In genomic region chr5:31202933-31203332, GRCm38 (mm10) we compare ENCODE assay signal across 8 mouse cellular contexts. TPM values are rescaled to one million over a fixed set of nuclear protein-coding genes. Genes with fewer than 3 reads are reported as not detected.
A peak's percentile ranks its signal among the peaks of the same experiment; 100 is the strongest.
DNase-seq lines count a peak whose midpoint lies in the region; ATAC-seq and TF ChIP-seq lines count a peak whose summit lies in the region.

No protein-coding gene starts in this region.

- H3K36me3 ChIP-seq in neural tube, embryonic 11.5 days (ENCODE audit: control insufficient read depth, insufficient read depth, low read length): peaks cover 33% of the 10 kb centered on the region
- H3K36me3 ChIP-seq in liver, embryonic 11.5 days (ENCODE audit: control insufficient read depth, insufficient read depth, low read length): peaks cover 57% of the 10 kb centered on the region

- WGBS in cerebellum, adult 2 months: 86% methylated on average over 7 of the region's 7 CpGs
- 80% methylated on average over 7 of the region's 7 CpGs for WGBS in neural tube, embryonic 11.5 days
- WGBS in liver, embryonic 11.5 days: 84% methylated on average over 7 of the region's 7 CpGs

- DNase-seq in cerebellum, adult 2 months: no peak
- DNase-seq in cerebellum, postnatal 4 days (ENCODE audit: low spot score in 2 of 2): no peak
- DNase-seq in neural tube, embryonic 11.5 days (ENCODE audit: low spot score): no peak
- DNase-seq in neural tube, embryonic 10.5 days (ENCODE audit: extremely low spot score, low spot score): no peak
- DNase-seq in liver, embryonic 11.5 days (ENCODE audit: low spot score): no peak
- peak; percentile 25 for DNase-seq in yolk sac, embryonic 10.5 days (ENCODE audit: low spot score)
- no peak for DNase-seq in thymus, postnatal 14 days
- no peak for DNase-seq in layer of hippocampus, postnatal 10 days (ENCODE audit: low spot score in 2 of 2)

- H3K4me2 ChIP-seq in neural tube, embryonic 11.5 days (ENCODE audit: low read depth): peak overlapping the region; percentile 70
- H3K4me2 ChIP-seq in liver, embryonic 11.5 days: peak overlapping the region; percentile 70

- TF ChIP-seq POLR2A in cerebellum, adult 2 months (IDR thresholded peaks at IDR 0.05; ENCODE audit: borderline replicate concordance, insufficient read depth, low read length): no peak

- TF ChIP-seq CTCF in cerebellum, adult 2 months (IDR thresholded peaks at IDR 0.05; ENCODE audit: borderline replicate concordance, insufficient read depth, low read depth, low read length): no peak

- H3K9ac ChIP-seq in neural tube, embryonic 11.5 days (ENCODE audit: low read length): peak overlapping the region; percentile 67; the same call in 1 of the 2 replicates
- peak overlapping the region; percentile 58 for H3K9ac ChIP-seq in liver, embryonic 11.5 days (ENCODE audit: low read depth, low read length)

- H3K4me1 ChIP-seq in cerebellum, adult 2 months (ENCODE audit: control insufficient read depth, insufficient read depth, low read length): no peaks in the 10 kb centered on the region
- peaks cover 14% of the 10 kb centered on the region; the same call in 1 of the 2 replicates for H3K4me1 ChIP-seq in neural tube, embryonic 11.5 days (ENCODE audit: control insufficient read depth, insufficient read depth, low read length)
- peaks cover 20% of the 10 kb centered on the region for H3K4me1 ChIP-seq in liver, embryonic 11.5 days (replicated peaks; ENCODE audit: control insufficient read depth, insufficient read depth, low read length)

- H3K27me3 ChIP-seq in cerebellum, adult 2 months (ENCODE audit: control insufficient read depth, insufficient read depth, low read length): no peaks in the 10 kb centered on the region
- H3K27me3 ChIP-seq in neural tube, embryonic 11.5 days (ENCODE audit: control insufficient read depth, insufficient read depth, low read length): no peaks in the 10 kb centered on the region
- no peaks in the 10 kb centered on the region for H3K27me3 ChIP-seq in liver, embryonic 11.5 days (replicated peaks; ENCODE audit: control insufficient read depth, insufficient read depth, low read length)

- peaks cover 5% of the 10 kb centered on the region for H3K9me3 ChIP-seq in neural tube, embryonic 11.5 days (ENCODE audit: control insufficient read depth, low read length)
- peaks cover 5% of the 10 kb centered on the region for H3K9me3 ChIP-seq in liver, embryonic 11.5 days (ENCODE audit: control insufficient read depth, low read length)

- H3K4me3 ChIP-seq in cerebellum, adult 2 months (replicated peaks; ENCODE audit: insufficient read depth, low read depth, low read length): no peak overlapping the region
- peak overlapping the region; percentile 81 for H3K4me3 ChIP-seq in neural tube, embryonic 11.5 days (ENCODE audit: low read depth, low read length)
- H3K4me3 ChIP-seq in liver, embryonic 11.5 days (ENCODE audit: low read depth, low read length): peak overlapping the region; percentile 86

- no peak for ATAC-seq in neural tube, embryonic 11.5 days (ENCODE audit: insufficient read depth, low FRiP score, low TSS enrichment)
- ATAC-seq in liver, embryonic 11.5 days (replicated peaks; ENCODE audit: low FRiP score): no peak

- 0 out of 2 replicates have a peak overlapping the region, but pooled peaks have one; percentile 5 for H3K27ac ChIP-seq in cerebellum, adult 2 months (ENCODE audit: insufficient read depth, low read length)
- H3K27ac ChIP-seq in neural tube, embryonic 11.5 days (ENCODE audit: low read depth, low read length): peak overlapping the region; percentile 76; the same call in 1 of the 2 replicates
- peak overlapping the region; percentile 67; the same call in 1 of the 2 replicates for H3K27ac ChIP-seq in liver, embryonic 11.5 days (ENCODE audit: low read depth, low read length)

RNA-seq across cellular contexts. Expression of gene Zfp513, which starts 0.8 kb away (rescaled TPM):
- polyA plus RNA-seq in cerebellum, adult 2 months (2012; rRNA removed): 44.5 and 45.4 TPM in 2 replicates
- polyA plus RNA-seq in neural tube, embryonic 11.5 days (2014; fragmentation: Nextera tagmentation; extraction: Ambion mirVana): 6.4 and 7.0 TPM in 2 replicates
- polyA plus RNA-seq in liver, embryonic 11.5 days (2014; fragmentation: Nextera tagmentation; extraction: Ambion mirVana): 4.7 and 6.2 TPM in 2 replicates
- total RNA-seq in layer of hippocampus, postnatal 10 days (2021): 10 to 100 TPM; 28.9 to 33.1 TPM

RNA-seq across cellular contexts. Expression of gene Eif2b4, which starts 9.7 kb away (rescaled TPM):
- 87.1 and 93.7 TPM in 2 replicates for polyA plus RNA-seq in cerebellum, adult 2 months (2012; rRNA removed)
- 69.6 and 77.7 TPM in 2 replicates for polyA plus RNA-seq in neural tube, embryonic 11.5 days (2014; fragmentation: Nextera tagmentation; extraction: Ambion mirVana)
- polyA plus RNA-seq in liver, embryonic 11.5 days (2014; fragmentation: Nextera tagmentation; extraction: Ambion mirVana): 93.2 and 98.1 TPM in 2 replicates
- 10 to 100 TPM; 53.0 to 62.7 TPM for total RNA-seq in layer of hippocampus, postnatal 10 days (2021)

RNA-seq across cellular contexts. Expression of gene Snx17, which starts 9.9 kb away (rescaled TPM):
- polyA plus RNA-seq in cerebellum, adult 2 months (2012; rRNA removed): 124 and 125 TPM in 2 replicates
- 134 and 137 TPM in 2 replicates for polyA plus RNA-seq in neural tube, embryonic 11.5 days (2014; fragmentation: Nextera tagmentation; extraction: Ambion mirVana)
- 87.6 and 94.7 TPM in 2 replicates for polyA plus RNA-seq in liver, embryonic 11.5 days (2014; fragmentation: Nextera tagmentation; extraction: Ambion mirVana)
- 10 to 100 TPM; 77.1 to 83.3 TPM for total RNA-seq in layer of hippocampus, postnatal 10 days (2021)

RNA-seq across cellular contexts. Expression of gene Ppm1g, which starts 17.6 kb away (rescaled TPM):
- 83.9 and 84.1 TPM in 2 replicates for polyA plus RNA-seq in cerebellum, adult 2 months (2012; rRNA removed)
- 162 and 166 TPM in 2 replicates for polyA plus RNA-seq in neural tube, embryonic 11.5 days (2014; fragmentation: Nextera tagmentation; extraction: Ambion mirVana)
- polyA plus RNA-seq in liver, embryonic 11.5 days (2014; fragmentation: Nextera tagmentation; extraction: Ambion mirVana): 220 and 242 TPM in 2 replicates
- 100 to 1,000 TPM; 102 to 107 TPM for total RNA-seq in layer of hippocampus, postnatal 10 days (2021)

RNA-seq across cellular contexts. Expression of gene Gtf3c2, which starts 23.0 kb away (rescaled TPM):
- polyA plus RNA-seq in cerebellum, adult 2 months (2012; rRNA removed): 94.6 and 100 TPM in 2 replicates
- 75.1 and 89.0 TPM in 2 replicates for polyA plus RNA-seq in neural tube, embryonic 11.5 days (2014; fragmentation: Nextera tagmentation; extraction: Ambion mirVana)
- polyA plus RNA-seq in liver, embryonic 11.5 days (2014; fragmentation: Nextera tagmentation; extraction: Ambion mirVana): 77.2 and 79.5 TPM in 2 replicates
- total RNA-seq in layer of hippocampus, postnatal 10 days (2021): 10 to 100 TPM; 57.4 to 66.3 TPM

Comparison
In these comparisons a context has a peak if more than half of its experiments do, and no peak if none do; other contexts are left out.
1. H3K27ac ChIP-seq: peak in every context shown above with its lines; median percentile 76 in neural tube, embryonic 11.5 days; 67 in liver, embryonic 11.5 days; 5 in cerebellum, adult 2 months.